Mouse (Mus musculus) liver, embryonic 14.5 days (tissue): ENCODE measurements around the gene Tmprss11d. TPM values are rescaled to one million over a fixed set of nuclear protein-coding genes. Genes with fewer than 3 reads are reported as not detected.

ENCODE experiments used
- ATAC-seq: fragments of 200-750 bp; cut with Nextera tagmentation; 2 replicates; pipeline ENCODE4 v1.8.0; 2017; ENCODE audit warnings: moderate number of reproducible peaks, mild to moderate bottlenecking, moderate library complexity; ENCODE audit not compliant: insufficient read depth
- DNase-seq, 3 experiments: peaks; one replicate each; pipeline ENCODE4 v3.0.0-alpha.2; 2012 to 2013; ENCODE audit warnings: low read depth in 3 of 3, low spot score in 3 of 3
- H3K27ac ChIP-seq: fragments of 300-500 bp; sonication (generic); 2 replicates; pipeline ENCODE4 v1.5.1; 2014; ENCODE audit warnings: moderate library complexity, mild to moderate bottlenecking, control low read depth, inconsistent platforms
- H3K27me3 ChIP-seq: fragments of 300-500 bp; sonication (generic); 2 replicates; pipeline ENCODE4 v1.6.1; 2014; ENCODE audit warnings: mild to moderate bottlenecking, low read length, moderate library complexity; ENCODE audit not compliant: control insufficient read depth, insufficient read depth
- H3K36me3 ChIP-seq: fragments of 300-500 bp; sonication (generic); replicated peaks from 2 replicates; pipeline ENCODE4 v1.6.1; 2014; ENCODE audit warnings: low read depth; ENCODE audit not compliant: control insufficient read depth, insufficient read depth
- H3K4me1 ChIP-seq, 2 experiments: fragments of 200-500 bp in 1 of 2; fragments of 300-500 bp in 1 of 2; sonication (generic) in 1 of 2; replicated peaks; 2 replicates each; pipeline ENCODE4 v1.6.1; 2012 to 2014; ENCODE audit warnings: antibody characterized with exemption in 1 of 2, inconsistent platforms in 1 of 2, low read length in 1 of 2; ENCODE audit not compliant: control insufficient read depth in 2 of 2, insufficient read depth in 2 of 2
- H3K4me2 ChIP-seq: fragments of 300-500 bp; sonication (generic); 2 replicates; pipeline ENCODE4 v1.6.1; 2014; ENCODE audit warnings: low read depth, mild to moderate bottlenecking, control low read depth, moderate library complexity
- H3K4me3 ChIP-seq, 2 experiments: fragments of 200-500 bp in 1 of 2; fragments of 300-500 bp in 1 of 2; sonication (generic) in 1 of 2; 2 replicates each; pipeline ENCODE4 v1.5.1; 2012 to 2014; ENCODE audit warnings: low read depth in 2 of 2, low read length in 2 of 2, mild to moderate bottlenecking in 2 of 2, control low read depth in 1 of 2, inconsistent platforms in 1 of 2, moderate library complexity in 1 of 2; ENCODE audit not compliant: insufficient read depth in 1 of 2
- H3K9ac ChIP-seq: fragments of 300-500 bp; sonication (generic); replicated peaks from 2 replicates; pipeline ENCODE4 v1.6.1; 2014; ENCODE audit warnings: mild to moderate bottlenecking, control low read depth, moderate library complexity
- H3K9me3 ChIP-seq: fragments of 300-500 bp; sonication (generic); 2 replicates; pipeline ENCODE4 v1.6.1; 2016; ENCODE audit warnings: low read length, mixed read lengths; ENCODE audit not compliant: control insufficient read depth
- CTCF ChIP-seq: IDR thresholded peaks from 2 replicates; pipeline ENCODE4 v1.5.1; 2016; ENCODE audit warnings: antibody characterized with exemption, low read depth, control low read depth
- EP300 ChIP-seq: IDR thresholded peaks from 2 replicates; pipeline ENCODE4 v1.6.1; 2016; ENCODE audit warnings: antibody characterized with exemption, low read depth
- WGBS: fragments of 180-500 bp; shearing (Covaris S2); extraction: QIAGEN DNeasy Blood & Tissue Kit; methylation state at CpG from one replicate; pipeline ENCODE4 v1.1.7; 2014; ENCODE audit not compliant: insufficient replicate concordance; 5-methylcytosine and 5-hydroxymethylcytosine counted together
- polyA plus RNA-seq, 2 experiments: library from polyadenylated mRNA; depleted of rRNA in 1 of 2; stranded (reverse) in 1 of 2; unstranded in 1 of 2; fragments of >200 nt; fragmentation: Nextera tagmentation in 1 of 2; extraction: Ambion mirVana in 1 of 2; gene quantifications; 2 replicates each; pipeline versions ENCODE4 v1.2.1 to v1.2.3; 2012 to 2014

Tmprss11d gene
- polyA plus RNA-seq, 2 experiments, result not detected

- no peak for DNase-seq
- no peaks in the 10 kb centered on the region for H3K4me1 ChIP-seq
- 60% methylated on average over 5 of the region's 5 CpGs for WGBS
- no peak overlapping the region for H3K9ac ChIP-seq
- no peaks in the 10 kb centered on the region for H3K27me3 ChIP-seq
- no peak overlapping the region for H3K27ac ChIP-seq
- H3K4me3 ChIP-seq, result no peak overlapping the region
- no peaks in the 10 kb centered on the region for H3K9me3 ChIP-seq
- no peak for ATAC-seq
- H3K36me3 ChIP-seq, result no peaks in the 10 kb centered on the region
- H3K4me2 ChIP-seq, result no peak overlapping the region
- TF ChIP-seq EP300, result no peak
- no peak for TF ChIP-seq CTCF
Observed at GRCm38 (mm10) chr5:86306116-86306515, 67.1 kb downstream of the Tmprss11d start.

DNA sequence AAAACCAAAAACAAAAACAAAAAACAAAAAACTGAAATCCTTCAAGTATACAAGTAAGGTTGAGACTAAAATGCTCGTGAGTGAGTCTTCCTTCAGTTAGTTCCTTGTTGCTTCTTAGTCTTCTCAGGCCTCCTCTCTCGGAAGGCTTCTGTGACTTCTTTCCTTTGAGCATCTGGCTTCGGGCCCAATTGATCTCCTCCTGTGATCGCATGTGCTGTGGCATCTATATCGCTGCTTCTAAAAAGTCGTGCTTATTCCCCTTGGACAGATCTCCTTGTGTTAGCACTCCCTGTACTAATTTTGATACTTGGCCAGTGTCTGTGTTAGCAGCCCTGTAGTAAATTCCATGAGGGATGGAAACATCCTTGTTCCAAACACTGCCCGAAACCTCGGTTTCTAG, 69.3 kb downstream of the Tmprss11d start:
- Histone ChIP-seq H3K9ac (no peak overlapping the region), H3K4me3 (no peak overlapping the region), H3K36me3 (no peaks in the 10 kb centered on the region), H3K4me2 (no peak overlapping the region), H3K9me3 (no peaks in the 10 kb centered on the region), H3K4me1 (no peaks in the 10 kb centered on the region), H3K27me3 (no peaks in the 10 kb centered on the region), H3K27ac (no peak overlapping the region)
- WGBS, result 66% methylated on average over 8 of the region's 8 CpGs
- DNase-seq (no peak), ATAC-seq (no peak)
- TF ChIP-seq EP300 (no peak), CTCF (no peak)

GRCm38 (mm10) chr5:86289208-86289607, 84.0 kb downstream of the Tmprss11d start, which contains the start of gene Tmprss11c:
Gene Tmprss11c (minus strand): TSS chr5:86289308.
- no peak for DNase-seq
- 68% methylated on average over 4 of the region's 4 CpGs for WGBS
- Histone ChIP-seq H3K27me3 (no peaks in the 10 kb centered on the region), H3K27ac (no peak within 1 kb of the TSS), H3K4me2 (no peak within 1 kb of the TSS), H3K9ac (no peak within 1 kb of the TSS), H3K4me3 (no peak within 1 kb of the TSS), H3K9me3 (no peaks in the 10 kb centered on the region), H3K36me3 (no peaks in the 10 kb centered on the region), H3K4me1 (no peaks in the 10 kb centered on the region)
- ATAC-seq, result no peak
- no peak for TF ChIP-seq CTCF
- no peak for TF ChIP-seq EP300

Other genes starting within 250 kb of the Tmprss11d start
- gene Uba6, start 200.6 kb downstream of the Tmprss11d start, polyA plus RNA-seq (2012; rRNA removed), result 1.7 and 2.5 TPM in 2 replicates
- 4.2 and 5.1 TPM in 2 replicates for gene Uba6, start 200.6 kb downstream of the Tmprss11d start, polyA plus RNA-seq (2014; fragmentation: Nextera tagmentation; extraction: Ambion mirVana)
- gene Gnrhr, start 175.5 kb downstream of the Tmprss11d start, polyA plus RNA-seq (2012; rRNA removed), result not detected in 2 replicates
- not detected in 2 replicates for gene Gnrhr, start 175.5 kb downstream of the Tmprss11d start, polyA plus RNA-seq (2014; fragmentation: Nextera tagmentation; extraction: Ambion mirVana)
- gene Tmprss11c, start 84.1 kb downstream of the Tmprss11d start, polyA plus RNA-seq (2012; rRNA removed), result not detected in 2 replicates
- not detected in 2 replicates for gene Tmprss11c, start 84.1 kb downstream of the Tmprss11d start, polyA plus RNA-seq (2014; fragmentation: Nextera tagmentation; extraction: Ambion mirVana)
- not detected in 2 replicates for gene Tmprss11a, start 95.6 kb upstream of the Tmprss11d start, polyA plus RNA-seq (2012; rRNA removed)
- not detected in 2 replicates for gene Tmprss11a, start 95.6 kb upstream of the Tmprss11d start, polyA plus RNA-seq (2014; fragmentation: Nextera tagmentation; extraction: Ambion mirVana)
- not detected in 2 replicates for gene Tmprss11g, start 145.2 kb upstream of the Tmprss11d start, polyA plus RNA-seq (2012; rRNA removed)
- not detected in 2 replicates for gene Tmprss11g, start 145.2 kb upstream of the Tmprss11d start, polyA plus RNA-seq (2014; fragmentation: Nextera tagmentation; extraction: Ambion mirVana)